Mouse (Mus musculus) heart, postnatal 10 days (tissue): ENCODE results near the gene Ndufs3. TPM values are rescaled to one million over a fixed set of nuclear protein-coding genes. Genes with fewer than 3 reads are reported as not detected.
"Not testable (repeated sequence)": the region's sequence is repeated elsewhere in the genome, so short reads cannot be mapped to it uniquely, and the experiment has no call there.

ENCODE experiments used
- DNase-seq, 2 experiments: peaks; one replicate each; pipeline ENCODE4 v3.0.0; 2021
- intact Hi-C: fragments of 180-260 bp; cut with DNase I; formaldehyde crosslinking; loops from one replicate; pipeline ENCODE4 v1.15.1; 2025
- total RNA-seq, 2 experiments: library from RNA; stranded (reverse); gene quantifications; 2 replicates each; pipeline ENCODE4 v1.2.3; 2021

Gene Ndufs3
- total RNA-seq, 2 experiments from 2014 or later = 693 to 709 TPM

- no peak for DNase-seq
- intact Hi-C loops = no loop called here
Observed at GRCm38 (mm10) chr2:90911668-90912067, 7.0 kb upstream of the Ndufs3 start.

GRCm38 (mm10) chr2:90910861-90911260 lies 6.2 kb upstream of the Ndufs3 start:
- intact Hi-C loops = no loop called here

DNA sequence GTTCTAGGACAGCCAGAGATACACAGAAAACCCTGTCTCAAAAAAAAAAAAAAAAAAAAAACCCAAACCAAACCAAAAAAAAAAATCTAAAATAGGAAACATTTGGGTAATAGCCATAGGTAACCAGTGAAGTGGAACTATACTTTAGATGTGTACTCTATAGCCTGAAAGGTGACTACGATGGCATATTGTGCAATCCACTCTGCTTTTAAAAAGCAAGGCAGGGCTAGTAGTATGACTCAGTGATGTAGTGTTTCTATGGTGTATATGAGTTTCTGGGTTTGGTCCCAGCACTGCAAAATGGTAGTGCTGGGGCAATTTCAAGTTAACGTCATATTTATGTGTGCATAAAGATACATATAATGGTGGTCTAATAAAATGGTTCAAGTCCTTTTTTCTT lies 2.1 kb upstream of the Ndufs3 start:
- DNase-seq = no peak
- intact Hi-C loops = no loop called here

More at GRCm38 (mm10) chr2:90910861-90911260, 6.2 kb upstream of the Ndufs3 start:
- DNase-seq = no peak

GRCm38 (mm10) chr2:90904856-90905224 lies 213 bp upstream of the Ndufs3 start:
- intact Hi-C loops = loop anchor here (5.0 kb wide), 1 partner anchor 38 kb away; no protein-coding TSS in a partner anchor
- no peak for DNase-seq

DNA sequence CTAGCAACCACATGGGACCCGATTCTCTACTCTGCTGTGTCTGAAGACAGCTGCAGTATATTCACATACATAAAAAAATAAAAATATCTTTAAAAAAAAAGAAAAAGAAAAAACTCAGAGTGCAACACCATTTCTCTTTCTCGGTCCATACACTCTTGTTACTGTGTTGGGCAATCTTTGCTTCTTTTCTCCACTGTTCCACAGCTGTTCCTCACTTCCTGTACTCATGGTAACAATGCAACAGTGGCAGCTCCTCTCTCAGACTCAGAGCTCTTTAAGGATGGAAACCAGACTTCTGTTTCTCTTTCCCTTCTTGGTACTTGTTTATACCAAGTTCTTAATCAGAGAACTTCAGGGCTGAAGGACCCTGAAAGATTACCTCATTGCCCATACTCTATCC lies 1.2 kb downstream of the Ndufs3 start:
- intact Hi-C loops = loop anchor here (5.0 kb wide), 1 partner anchor 36 kb away; no protein-coding TSS in a partner anchor
- no peak for DNase-seq

- intact Hi-C loops, DNase-seq: not testable (repeated sequence)
Observed at GRCm38 (mm10) chr2:90894299-90894677, 10.3 kb downstream of the Ndufs3 start.

DNA sequence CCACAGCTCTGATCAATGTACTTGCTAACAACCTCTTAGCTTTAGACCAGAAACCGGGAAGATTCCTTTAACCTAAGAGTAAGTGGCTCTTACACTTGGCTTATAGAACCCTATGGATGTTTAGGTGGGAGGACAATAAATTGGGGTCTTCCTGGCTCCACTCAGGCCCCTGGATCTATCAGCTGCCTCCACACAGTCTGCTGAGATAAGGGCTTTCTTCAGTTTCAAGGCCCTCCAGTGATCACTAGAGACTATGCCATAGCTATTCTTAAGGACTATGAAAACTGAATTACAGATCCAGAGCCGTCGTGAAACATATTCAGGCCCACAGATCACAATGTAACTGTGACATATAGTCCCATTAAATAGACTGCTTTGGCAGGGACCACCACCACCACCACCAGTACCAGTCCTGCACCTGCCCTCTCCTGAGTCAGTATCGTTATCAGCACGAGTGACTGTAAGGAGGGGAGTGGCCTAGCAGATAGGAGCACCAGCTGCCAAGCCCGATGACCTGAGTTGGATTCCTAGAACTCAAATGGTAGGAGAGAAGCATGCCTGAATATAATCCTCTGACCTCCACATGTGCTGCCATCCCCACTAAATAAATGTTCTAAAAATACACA lies 10.8 kb downstream of the Ndufs3 start:
- intact Hi-C loops = no loop called here

GRCm38 (mm10) chr2:90889550-90890548 lies 14.8 kb downstream of the Ndufs3 start:
- DNase-seq = peak; percentile 54 to 62
- intact Hi-C loops = no loop called here

More for the DNA sequence above, 10.8 kb downstream of the Ndufs3 start:
- DNase-seq = no peak

- DNase-seq = no peak
- intact Hi-C loops = no loop called here
Observed at GRCm38 (mm10) chr2:90887627-90888026, 17.0 kb downstream of the Ndufs3 start.

- DNase-seq = no peak
- intact Hi-C loops = no loop called here
Observed at GRCm38 (mm10) chr2:90886436-90886835, 18.2 kb downstream of the Ndufs3 start.

- intact Hi-C loops = no loop called here
- DNase-seq = peak in 1 of 2 experiments; percentile 21
Observed at GRCm38 (mm10) chr2:90885218-90886041, 19.2 kb downstream of the Ndufs3 start, which contains the start of gene C1qtnf4. C1qtnf4 (plus strand) TSS chr2:90885860.

- no peak for DNase-seq
- intact Hi-C loops = no loop called here
Observed at GRCm38 (mm10) chr2:90881824-90882223, 22.8 kb downstream of the Ndufs3 start.

DNA sequence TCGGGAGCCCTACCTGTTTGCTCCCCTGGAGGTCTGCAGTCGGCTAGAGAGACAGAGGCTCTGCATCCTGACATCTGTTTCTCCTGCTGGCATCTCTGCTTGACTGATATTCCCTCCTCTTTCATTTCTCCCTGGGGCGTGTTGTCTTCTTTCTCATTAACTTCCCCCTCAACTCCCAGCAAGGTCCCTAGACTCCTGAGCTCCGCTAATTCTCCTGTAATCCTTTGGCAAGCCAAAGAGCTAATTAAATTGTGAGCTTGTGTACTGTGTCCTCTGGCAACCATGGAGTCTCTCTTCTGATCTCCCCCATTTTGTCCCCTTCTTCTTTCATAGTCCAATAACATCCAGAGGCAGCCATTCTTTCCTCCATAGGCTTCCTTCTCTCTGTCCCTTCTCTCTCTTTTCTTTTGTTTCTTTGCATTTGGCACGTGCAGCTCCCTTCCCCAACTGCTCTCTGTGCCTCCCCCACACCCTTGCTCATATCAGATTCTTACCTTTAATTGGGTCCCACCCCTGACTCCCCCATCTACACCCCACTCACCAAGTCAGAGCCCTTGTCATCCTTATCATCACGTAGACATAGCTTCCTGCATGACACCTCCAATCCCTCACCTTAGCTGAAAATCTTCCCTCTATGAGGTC lies 24.4 kb downstream of the Ndufs3 start:
- intact Hi-C loops = no loop called here

DNA sequence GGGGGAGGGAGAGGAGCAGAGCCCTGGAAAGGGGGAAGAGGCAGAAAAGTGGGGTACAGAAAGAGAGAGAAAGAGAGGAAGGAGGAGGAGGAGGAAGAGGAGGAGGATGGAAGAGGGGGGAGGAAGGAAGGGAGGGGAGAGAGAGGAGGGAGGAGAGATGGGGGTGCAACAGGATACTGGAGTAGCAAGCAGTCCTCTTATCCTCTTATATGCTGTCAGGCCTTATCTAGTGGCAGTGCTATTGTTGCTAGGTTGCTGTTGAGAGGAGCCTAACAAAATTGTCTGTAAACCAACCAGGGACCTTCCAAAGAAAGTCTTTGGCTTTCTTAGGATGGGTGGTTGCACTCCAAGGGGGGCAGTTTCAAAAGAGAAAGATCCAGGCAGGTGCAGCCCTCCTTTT lies 25.2 kb downstream of the Ndufs3 start:
- no peak for DNase-seq
- intact Hi-C loops = no loop called here

More for the DNA sequence above, 24.4 kb downstream of the Ndufs3 start:
- no peak for DNase-seq

- intact Hi-C loops = no loop called here
- no peak for DNase-seq
Observed at GRCm38 (mm10) chr2:90877584-90878259, 26.9 kb downstream of the Ndufs3 start.

- intact Hi-C loops = no loop called here
Observed at GRCm38 (mm10) chr2:90875239-90875638, 29.4 kb downstream of the Ndufs3 start.

DNA sequence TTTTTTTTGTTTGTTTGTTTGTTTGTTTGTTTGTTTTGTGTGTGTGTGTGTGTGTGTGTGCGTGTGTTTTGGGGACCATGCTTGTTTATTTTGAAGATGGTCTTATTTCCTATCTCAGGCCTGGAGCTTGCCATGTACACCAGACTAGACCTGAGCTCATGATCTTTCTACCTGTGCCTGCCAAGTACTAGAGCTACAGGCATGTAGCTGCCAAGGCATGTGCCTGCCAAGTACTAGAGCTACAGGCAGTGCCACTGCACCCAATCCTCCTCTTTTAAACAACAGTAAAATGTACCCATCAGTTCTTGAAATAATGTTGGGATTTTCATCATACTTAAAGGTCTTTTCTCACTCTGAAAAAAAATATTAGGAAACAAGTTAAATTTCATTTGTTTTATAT lies 30.6 kb downstream of the Ndufs3 start:
- DNase-seq = peak; percentile 30
- intact Hi-C loops = no loop called here

More at GRCm38 (mm10) chr2:90875239-90875638, 29.4 kb downstream of the Ndufs3 start:
- DNase-seq = no peak

- DNase-seq = peak; percentile 28 to 32
- intact Hi-C loops = no loop called here
Observed at GRCm38 (mm10) chr2:90871180-90871961, 33.3 kb downstream of the Ndufs3 start.

- DNase-seq = peak; percentile 69 to 76
- intact Hi-C loops = no loop called here
Observed at GRCm38 (mm10) chr2:90870136-90870601, 34.5 kb downstream of the Ndufs3 start.
